Comparison of ENCODE assay signal across 8 mouse cellular contexts in the genomic region with DNA sequence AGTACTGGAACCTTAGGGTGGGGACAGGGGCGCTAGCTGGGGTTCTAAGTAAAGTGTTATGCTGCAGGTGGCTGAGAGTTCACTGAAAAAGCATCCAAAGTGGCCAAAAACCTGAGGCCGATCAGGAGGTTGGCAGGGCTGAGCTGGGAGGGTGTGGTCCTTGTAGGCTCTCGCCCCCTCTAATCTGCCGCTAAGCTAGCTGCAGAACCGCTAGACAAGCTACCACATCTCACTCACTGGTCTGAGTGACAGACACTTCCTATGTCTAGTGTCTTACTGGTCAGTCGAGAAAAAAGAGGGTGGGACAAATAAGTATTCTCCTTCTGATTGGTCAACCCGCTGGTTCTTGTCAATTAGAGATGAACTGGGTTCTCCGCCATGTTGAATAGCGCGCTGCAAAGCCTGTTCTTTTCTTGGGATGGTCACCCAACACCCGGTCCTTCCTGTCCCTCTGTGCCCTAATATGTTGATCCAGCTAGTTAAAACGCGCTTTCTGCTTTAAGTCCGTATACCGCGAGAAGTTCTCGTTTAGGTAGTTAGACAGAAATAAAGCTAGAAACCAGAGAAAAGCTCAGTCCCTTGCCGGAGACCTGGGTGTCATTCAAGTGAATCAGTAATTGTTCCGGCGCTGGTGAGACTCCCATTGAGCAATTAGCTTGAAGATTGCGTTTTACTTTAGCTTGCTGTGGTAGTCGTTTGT. TPM values are rescaled to one million over a fixed set of nuclear protein-coding genes. Genes with fewer than 3 reads are reported as not detected.
A peak's percentile ranks its signal among the peaks of the same experiment; 100 is the strongest.
DNase-seq lines count a peak whose midpoint lies in the region; ATAC-seq and TF ChIP-seq lines count a peak whose summit lies in the region.

Gene Fam161a, plus strand, starts transcription at position 51 of the 700 bp plus-strand sequence.

- peak; percentile 65; the same call in 1 of the 2 replicates for TF ChIP-seq POLR2A in embryonic fibroblast, embryonic 13.5 days (IDR thresholded peaks at IDR 0.05; ENCODE audit: low read depth, low read length)

- no peaks in the 10 kb centered on the region; the same call in 1 of the 2 replicates for H3K4me1 ChIP-seq in embryonic fibroblast, embryonic 13.5 days (ENCODE audit: control insufficient read depth, insufficient read depth, low read length)
- peaks cover 4% of the 10 kb centered on the region; the same call in 1 of the 2 replicates for H3K4me1 ChIP-seq in limb, embryonic 13.5 days
- peaks cover 7% of the 10 kb centered on the region for H3K4me1 ChIP-seq in midbrain, embryonic 15.5 days

- H3K4me3 ChIP-seq in embryonic fibroblast, embryonic 13.5 days (ENCODE audit: insufficient read depth, low read length) = peak within 1 kb of the TSS; percentile 77
- peak within 1 kb of the TSS; percentile 52 for H3K4me3 ChIP-seq in limb, embryonic 13.5 days
- H3K4me3 ChIP-seq in midbrain, embryonic 15.5 days = peak within 1 kb of the TSS; percentile 51

- peak; percentile 92 for ATAC-seq in limb, embryonic 13.5 days (ENCODE audit: low FRiP score, low read depth)
- peak; percentile 97 for ATAC-seq in midbrain, embryonic 15.5 days (replicated peaks)

- peak within 1 kb of the TSS; percentile 82 for H3K27ac ChIP-seq in embryonic fibroblast, embryonic 13.5 days (ENCODE audit: insufficient read depth, low read length)
- peak within 1 kb of the TSS; percentile 75 for H3K27ac ChIP-seq in limb, embryonic 13.5 days
- H3K27ac ChIP-seq in midbrain, embryonic 15.5 days = peak within 1 kb of the TSS; percentile 95

- TF ChIP-seq CTCF in embryonic fibroblast, embryonic 13.5 days (IDR thresholded peaks at IDR 0.05; ENCODE audit: borderline replicate concordance, insufficient read depth, low read length) = no peak

- H3K27me3 ChIP-seq in limb, embryonic 13.5 days = no peaks in the 10 kb centered on the region
- H3K27me3 ChIP-seq in midbrain, embryonic 15.5 days (replicated peaks) = no peaks in the 10 kb centered on the region

- no peaks in the 10 kb centered on the region for H3K9me3 ChIP-seq in limb, embryonic 13.5 days
- H3K9me3 ChIP-seq in midbrain, embryonic 15.5 days = no peaks in the 10 kb centered on the region

- peak within 1 kb of the TSS; percentile 76 for H3K9ac ChIP-seq in limb, embryonic 13.5 days
- H3K9ac ChIP-seq in midbrain, embryonic 15.5 days = peak within 1 kb of the TSS; percentile 64

- DNase-seq in CD4-positive helper T cell, adult 2 months (ENCODE audit: low read depth, low spot score) = peak; percentile 91
- DNase-seq in brain, adult 2 months (ENCODE audit: low read depth, low spot score) = peak; percentile 98
- peak; percentile 94 to 97 for DNase-seq in heart, adult 9 months (ENCODE audit: low spot score in 2 of 2)
- DNase-seq in kidney, adult 9 months = peak; percentile 96
- DNase-seq in spleen, adult 18-20 months = peak; percentile 44 to 66

- H3K4me2 ChIP-seq in limb, embryonic 13.5 days (replicated peaks) = peak within 1 kb of the TSS; percentile 72
- peak within 1 kb of the TSS; percentile 61 for H3K4me2 ChIP-seq in midbrain, embryonic 15.5 days

- under 1% methylated on average over 22 of the region's 22 CpGs for WGBS in limb, embryonic 13.5 days
- WGBS in midbrain, embryonic 15.5 days = 2% methylated on average over 22 of the region's 22 CpGs

- H3K36me3 ChIP-seq in limb, embryonic 13.5 days = peaks cover 22% of the 10 kb centered on the region
- H3K36me3 ChIP-seq in midbrain, embryonic 15.5 days (replicated peaks) = peaks cover 17% of the 10 kb centered on the region

RNA-seq across cellular contexts. Expression of gene Fam161a, which starts in this region (rescaled TPM):
- 3.0 and 4.2 TPM in 2 replicates for polyA plus RNA-seq in embryonic fibroblast, embryonic 13.5 days (2011; ENCODE audit: insufficient read length, low read depth, missing spikeins)
- 2.6 and 4.0 TPM in 2 replicates for polyA plus RNA-seq in limb, embryonic 13.5 days (2015; fragmentation: Nextera tagmentation; extraction: Ambion mirVana)
- 4.0 and 5.6 TPM in 2 replicates for polyA plus RNA-seq in midbrain, embryonic 15.5 days (2015; fragmentation: Nextera tagmentation; extraction: Ambion mirVana)

Comparison
In these comparisons a context has a peak if more than half of its experiments do, and no peak if none do; other contexts are left out.
1. Peak in every context shown above with its lines: DNase-seq, ATAC-seq, H3K4me3 ChIP-seq and H3K27ac ChIP-seq.